Mouse (Mus musculus) retina, postnatal 7 days (tissue): ENCODE results near the gene Gm26566.
A peak's percentile ranks its signal among the peaks of the same experiment; 100 is the strongest.
"Not testable (repeated sequence)": the region's sequence is repeated elsewhere in the genome, so short reads cannot be mapped to it uniquely, and the experiment has no call there.

Source experiments
- DNase-seq: peaks from one replicate; pipeline ENCODE4 v3.0.0-alpha.2; 2012; ENCODE audit warnings: low read depth, low spot score

The Gm26566 gene

DNA sequence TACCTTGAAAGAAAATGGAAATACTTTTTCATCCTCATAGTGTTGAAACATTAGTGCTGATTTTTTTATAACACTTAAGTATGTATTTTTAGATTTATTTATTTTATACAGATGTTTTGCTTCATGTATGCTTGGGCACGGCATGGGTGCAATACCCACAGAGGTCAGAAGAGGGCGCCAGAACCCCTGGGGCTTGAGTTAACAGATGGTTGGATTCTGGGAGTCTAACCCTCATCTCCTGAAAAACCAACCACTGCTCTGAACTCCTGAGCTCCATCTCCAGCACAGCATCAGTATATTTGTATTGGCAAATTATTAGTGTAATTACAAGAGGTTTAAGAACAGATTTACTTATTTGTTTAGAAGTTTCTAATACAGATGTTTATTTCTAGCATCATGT, 16.9 kb downstream of the Gm26566 start:
- peak; percentile 39 for DNase-seq

- no peak for DNase-seq
Measured at GRCm38 (mm10) chr4:88739036-88739435, 17.4 kb downstream of the Gm26566 start.

- no peak for DNase-seq
Measured at GRCm38 (mm10) chr4:88741426-88741825, 19.8 kb downstream of the Gm26566 start.

DNA sequence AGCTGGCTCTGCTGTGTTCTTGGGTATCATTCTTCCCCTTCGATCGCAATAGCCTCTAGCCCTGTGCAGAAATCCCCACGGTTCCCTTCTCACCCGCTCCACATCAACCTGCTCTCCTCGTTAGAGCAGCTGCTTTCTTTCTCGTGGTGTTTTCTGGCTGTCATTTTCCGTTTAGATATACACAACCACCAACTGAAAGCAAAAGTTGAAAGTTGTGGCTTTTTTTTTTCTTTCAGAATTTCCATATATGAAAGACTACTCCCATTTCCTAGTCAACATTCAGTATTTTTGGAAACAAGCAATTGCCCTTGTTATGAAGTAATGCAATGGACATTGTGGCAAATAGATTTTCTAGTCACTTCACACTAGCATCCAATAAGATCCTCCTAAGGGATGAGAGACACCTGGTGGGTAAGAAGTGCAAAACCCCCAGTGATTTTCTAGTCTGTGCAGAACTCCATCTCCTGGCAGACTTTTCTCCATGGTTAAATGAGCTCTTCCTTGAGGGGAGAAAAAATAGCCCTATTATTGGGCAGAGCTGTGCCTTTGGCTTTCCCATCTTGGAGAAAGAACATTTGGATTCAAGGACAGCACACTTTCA, 21.3 kb downstream of the Gm26566 start:
- no peak for DNase-seq

- no peak for DNase-seq
Measured at GRCm38 (mm10) chr4:88744207-88744606, 22.6 kb downstream of the Gm26566 start.

- no peak for DNase-seq
Measured at GRCm38 (mm10) chr4:88749926-88750325, 28.3 kb downstream of the Gm26566 start.

- not testable (repeated sequence) for DNase-seq
Measured at GRCm38 (mm10) chr4:88754818-88755340, 33.3 kb downstream of the Gm26566 start, which contains the start of gene Gm13271. Gene Gm13271, plus strand, starts transcription at chr4:88754868.

- DNase-seq, result not testable (repeated sequence)
Measured at GRCm38 (mm10) chr4:88756581-88757513, 35.2 kb downstream of the Gm26566 start.

- peak; percentile 80 for DNase-seq
Measured at GRCm38 (mm10) chr4:88757628-88758031, 36.0 kb downstream of the Gm26566 start.

DNA sequence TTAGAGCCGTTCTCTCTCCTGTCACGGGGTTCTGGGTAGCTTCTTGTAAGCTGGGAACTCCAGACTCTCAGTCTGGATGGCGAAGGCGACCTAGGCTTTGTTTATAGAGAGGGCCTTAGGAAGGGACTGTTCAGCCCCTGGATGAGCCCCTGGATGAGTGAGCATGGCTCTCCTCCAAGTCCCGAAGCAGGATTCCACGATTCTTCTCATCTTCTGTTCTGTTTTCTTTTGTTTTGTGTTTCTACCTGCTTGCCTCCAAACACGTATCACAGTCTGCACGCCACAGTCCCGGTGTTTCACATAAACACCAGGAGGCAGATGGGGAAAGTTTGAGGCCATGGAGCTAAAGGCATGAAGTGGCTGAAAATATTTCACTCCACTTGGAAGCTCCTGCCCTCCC, 37.1 kb downstream of the Gm26566 start:
- not testable (repeated sequence) for DNase-seq

- DNase-seq, result not testable (repeated sequence)
Measured at GRCm38 (mm10) chr4:88759610-88760268, 38.1 kb downstream of the Gm26566 start, which contains the start of gene Gm13283. Gene Gm13283, plus strand, starts transcription at chr4:88760119.

GRCm38 (mm10) chr4:88760431-88760830, 38.8 kb downstream of the Gm26566 start:
- peak; percentile 75 for DNase-seq

DNA sequence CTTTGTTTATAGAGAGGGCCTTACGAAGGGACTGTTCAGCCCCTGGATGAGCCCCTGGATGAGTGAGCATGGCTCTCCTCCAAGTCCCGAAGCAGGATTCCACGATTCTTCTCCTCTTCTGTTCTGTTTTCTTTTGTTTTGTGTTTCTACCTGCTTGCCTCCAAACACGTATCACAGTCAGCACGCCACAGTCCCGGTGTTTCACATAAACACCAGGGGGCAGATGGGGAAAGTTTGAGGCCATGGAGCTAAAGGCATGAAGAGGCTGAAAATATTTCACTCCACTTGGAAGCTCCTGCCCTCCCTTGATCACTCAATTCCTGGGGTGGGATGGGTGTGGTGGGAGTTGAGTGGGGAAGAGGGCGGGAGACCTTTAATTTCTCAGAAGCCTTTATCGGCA, 40.2 kb downstream of the Gm26566 start:
- not testable (repeated sequence) for DNase-seq

DNA sequence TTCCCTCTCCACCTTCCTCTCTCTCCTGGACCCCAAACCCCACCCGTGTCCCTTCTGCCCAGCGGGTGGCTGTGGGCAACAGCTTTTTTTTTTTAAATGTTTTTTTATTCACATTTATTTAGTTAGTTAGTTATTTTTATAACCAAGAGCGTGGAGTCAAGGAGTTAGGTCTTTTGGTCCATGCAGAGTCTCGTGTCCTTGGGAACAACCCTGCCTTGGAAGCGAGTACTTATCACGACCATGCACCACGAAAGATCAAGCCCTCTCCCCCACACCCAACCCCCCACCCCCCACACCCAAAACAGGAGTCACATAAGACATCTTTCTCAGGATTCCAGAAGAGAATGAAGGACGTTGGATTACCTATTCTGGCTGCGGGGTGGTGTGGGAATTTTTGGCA, 40.7 kb downstream of the Gm26566 start:
- DNase-seq, result not testable (repeated sequence)

DNA sequence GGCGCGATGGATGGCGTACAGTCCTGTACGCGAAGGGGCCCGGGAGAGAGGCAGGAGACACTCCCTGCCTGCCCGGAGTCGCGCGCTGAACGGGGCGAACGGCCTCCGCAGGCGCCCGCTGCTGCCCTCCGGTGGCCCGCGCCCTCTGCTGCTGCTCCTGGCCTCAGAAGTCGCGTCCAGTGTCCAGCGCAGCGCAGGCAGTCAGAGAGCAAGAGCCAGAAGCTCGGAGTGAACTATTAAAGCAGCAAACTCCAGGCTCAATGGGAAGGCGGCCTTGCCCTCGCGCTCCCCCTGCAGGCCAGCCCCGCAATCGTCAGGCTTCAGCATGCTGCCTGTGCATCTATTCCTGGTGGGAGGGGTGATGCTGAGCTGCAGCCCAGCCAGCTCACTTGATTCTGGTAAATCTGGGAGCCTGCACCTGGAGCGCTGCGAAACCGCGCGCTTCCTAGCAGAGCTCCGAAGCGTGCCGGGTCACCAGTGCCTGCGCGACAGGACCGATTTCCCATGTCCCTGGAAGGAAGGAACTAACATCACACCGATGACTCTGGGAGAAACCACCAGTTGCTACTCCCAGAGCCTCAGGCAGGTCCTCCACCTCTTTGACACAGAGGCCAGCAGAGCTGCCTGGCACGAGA, 41.9 kb downstream of the Gm26566 start:
- peak; percentile 43 for DNase-seq
